Mouse (Mus musculus) ovary, postnatal 10 days (tissue): ENCODE data around the gene Slc10a6.

ENCODE experiments used
- DNase-seq: peaks from one replicate; pipeline ENCODE4 v3.0.0; 2022; ENCODE audit warnings: low spot score

The Slc10a6 gene

GRCm38 (mm10) chr5:103617191-103617590 lies 12.0 kb downstream of the Slc10a6 start:
- DNase-seq: no peak

- no peak for DNase-seq
Measured at GRCm38 (mm10) chr5:103614356-103614755, 14.8 kb downstream of the Slc10a6 start.

- DNase-seq: no peak
Measured at GRCm38 (mm10) chr5:103612316-103612715, 16.9 kb downstream of the Slc10a6 start.

GRCm38 (mm10) chr5:103610856-103611472 lies 18.2 kb downstream of the Slc10a6 start:
- DNase-seq: no peak

- DNase-seq: no peak
Measured at GRCm38 (mm10) chr5:103610148-103610547, 19.1 kb downstream of the Slc10a6 start.

- DNase-seq: no peak
Measured at GRCm38 (mm10) chr5:103605707-103606106, 23.5 kb downstream of the Slc10a6 start.

GRCm38 (mm10) chr5:103603115-103603893 lies 25.9 kb downstream of the Slc10a6 start:
- DNase-seq: no peak

- DNase-seq: no peak
Measured at GRCm38 (mm10) chr5:103598881-103599280, 30.3 kb downstream of the Slc10a6 start.

GRCm38 (mm10) chr5:103598264-103598663 lies 30.9 kb downstream of the Slc10a6 start:
- no peak for DNase-seq

GRCm38 (mm10) chr5:103597604-103598003 lies 31.6 kb downstream of the Slc10a6 start:
- no peak for DNase-seq

GRCm38 (mm10) chr5:103596467-103597146 lies 32.6 kb downstream of the Slc10a6 start:
- no peak for DNase-seq

GRCm38 (mm10) chr5:103595394-103596226 lies 33.6 kb downstream of the Slc10a6 start:
- DNase-seq: no peak

- DNase-seq: no peak
Measured at GRCm38 (mm10) chr5:103593575-103593974, 35.6 kb downstream of the Slc10a6 start.

- no peak for DNase-seq
Measured at GRCm38 (mm10) chr5:103592706-103593105, 36.5 kb downstream of the Slc10a6 start.

GRCm38 (mm10) chr5:103591846-103592245 lies 37.4 kb downstream of the Slc10a6 start:
- no peak for DNase-seq

- DNase-seq: no peak
Measured at GRCm38 (mm10) chr5:103587219-103587618, 42.0 kb downstream of the Slc10a6 start.

- DNase-seq: no peak
Measured at GRCm38 (mm10) chr5:103579680-103580420, 49.4 kb downstream of the Slc10a6 start.

- DNase-seq: no peak
Measured at GRCm38 (mm10) chr5:103569446-103569845, 59.8 kb downstream of the Slc10a6 start.

GRCm38 (mm10) chr5:103568034-103568433 lies 61.2 kb downstream of the Slc10a6 start:
- DNase-seq: no peak

- DNase-seq: no peak
Measured at GRCm38 (mm10) chr5:103560546-103560945, 68.7 kb downstream of the Slc10a6 start.
